Mouse (Mus musculus) macrophage (primary cell): ENCODE results near the gene Xrra1. TPM values are rescaled to one million over a fixed set of nuclear protein-coding genes. Genes with fewer than 3 reads are reported as not detected.

Experiments used
- H3K27ac ChIP-seq: fragments of 350-480 bp; formaldehyde crosslinking; 2 replicates; pipeline ENCODE4 v1.9.0; 2021
- H3K36me3 ChIP-seq: fragments of 350-480 bp; formaldehyde crosslinking; 2 replicates; pipeline ENCODE4 v1.9.0; 2021; ENCODE audit errors: inconsistent target
- H3K4me3 ChIP-seq: fragments of 350-480 bp; formaldehyde crosslinking; 2 replicates; pipeline ENCODE4 v1.9.0; 2021; ENCODE audit errors: inconsistent target
- H3K79me2 ChIP-seq: fragments of 350-480 bp; formaldehyde crosslinking; 2 replicates; pipeline ENCODE4 v1.9.0; 2021; ENCODE audit errors: inconsistent target
- WGBS: methylation state at CpG from one replicate; pipeline ENCODE4 v1.1.7; 2026; ENCODE audit warnings: inconsistent platforms; ENCODE audit not compliant: missing documents; 5-methylcytosine and 5-hydroxymethylcytosine counted together
- polyA plus RNA-seq: library from polyadenylated mRNA; stranded (reverse); fragments of 250-400 nt; gene quantifications from 3 replicates; pipeline ENCODE4 v1.2.4, GENCODE M21; 2018; ENCODE audit warnings: inconsistent platforms

Gene Xrra1
- polyA plus RNA-seq, 1 experiment from 2014 or later = 0.11 TPM

DNA sequence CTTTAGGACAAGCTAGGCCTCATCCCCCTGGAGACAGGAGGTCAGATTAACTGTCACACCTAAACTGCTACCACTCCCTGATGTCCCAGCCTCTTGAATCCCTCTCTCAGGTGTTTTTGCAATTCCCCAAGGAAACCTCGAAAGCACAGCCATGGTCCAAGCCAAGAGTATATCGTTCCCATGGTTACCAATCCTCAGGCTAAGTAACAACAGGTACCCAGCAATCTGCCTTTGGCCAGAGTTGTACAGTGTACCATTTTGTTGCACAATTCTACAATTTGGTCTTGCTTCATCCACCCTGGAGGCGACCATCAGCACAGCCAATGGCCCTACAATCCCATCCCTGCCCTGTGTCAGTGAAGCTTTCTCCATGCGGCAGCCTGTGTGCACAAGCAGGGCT lies 38.0 kb downstream of the Xrra1 start:
- Histone ChIP-seq H3K36me3 (no peaks in the 10 kb centered on the region), H3K27ac (no peak overlapping the region), H3K4me3 (no peak overlapping the region), H3K79me2 (no peaks in the 10 kb centered on the region)
- WGBS = 88% methylated on average over 4 of the region's 4 CpGs

GRCm38 (mm10) chr7:99902208-99902607 lies 43.3 kb downstream of the Xrra1 start:
- WGBS = 82% methylated on average over 4 of the region's 4 CpGs
- Histone ChIP-seq H3K4me3 (no peak overlapping the region), H3K79me2 (no peaks in the 10 kb centered on the region), H3K36me3 (no peaks in the 10 kb centered on the region), H3K27ac (no peak overlapping the region)

- Histone ChIP-seq H3K27ac (no peak overlapping the region), H3K36me3 (no peaks in the 10 kb centered on the region), H3K79me2 (no peaks in the 10 kb centered on the region), H3K4me3 (no peak overlapping the region)
- 92% methylated on average over 11 of the region's 11 CpGs for WGBS
Measured at GRCm38 (mm10) chr7:99902918-99903665, 44.2 kb downstream of the Xrra1 start.

DNA sequence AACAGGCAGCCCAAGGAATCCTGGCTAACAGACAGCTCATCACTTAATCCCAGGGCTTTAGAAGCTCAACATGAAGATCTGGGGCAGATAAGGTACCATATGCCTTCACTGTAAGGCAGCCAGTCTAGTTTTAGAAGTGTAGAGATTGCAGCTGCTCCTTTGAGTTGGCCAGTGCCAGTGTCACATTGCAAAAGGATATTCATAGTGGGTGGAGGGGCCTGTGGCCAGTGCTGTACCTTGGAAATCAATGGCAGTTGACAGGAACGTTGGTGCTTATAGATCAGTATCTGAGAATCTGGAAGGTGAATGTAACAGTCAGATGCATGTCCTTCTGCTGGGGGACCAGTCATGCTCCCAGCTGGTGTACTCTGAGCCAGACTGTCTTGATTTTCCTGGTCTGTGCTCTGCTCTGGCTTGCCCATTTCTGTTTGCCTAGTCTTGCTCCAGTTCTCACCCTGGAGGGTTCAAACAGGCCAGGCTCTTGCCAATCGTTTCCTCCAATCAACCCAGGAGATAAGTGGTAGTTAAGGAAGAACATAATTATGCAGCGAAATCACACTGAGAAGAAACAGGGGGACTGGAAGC lies 45.6 kb downstream of the Xrra1 start:
- Histone ChIP-seq H3K79me2 (no peaks in the 10 kb centered on the region), H3K27ac (no peak overlapping the region), H3K4me3 (no peak overlapping the region), H3K36me3 (no peaks in the 10 kb centered on the region)
- WGBS = 63% methylated on average over 3 of the region's 3 CpGs

GRCm38 (mm10) chr7:99906346-99906745 lies 47.4 kb downstream of the Xrra1 start:
- no peak overlapping the region for H3K4me3 ChIP-seq
- WGBS = 100% methylated on average over 3 of the region's 3 CpGs
- peak overlapping the region; percentile 8; the same call in 1 of the 2 replicates for H3K27ac ChIP-seq
- H3K79me2 ChIP-seq = no peaks in the 10 kb centered on the region
- no peaks in the 10 kb centered on the region for H3K36me3 ChIP-seq

DNA sequence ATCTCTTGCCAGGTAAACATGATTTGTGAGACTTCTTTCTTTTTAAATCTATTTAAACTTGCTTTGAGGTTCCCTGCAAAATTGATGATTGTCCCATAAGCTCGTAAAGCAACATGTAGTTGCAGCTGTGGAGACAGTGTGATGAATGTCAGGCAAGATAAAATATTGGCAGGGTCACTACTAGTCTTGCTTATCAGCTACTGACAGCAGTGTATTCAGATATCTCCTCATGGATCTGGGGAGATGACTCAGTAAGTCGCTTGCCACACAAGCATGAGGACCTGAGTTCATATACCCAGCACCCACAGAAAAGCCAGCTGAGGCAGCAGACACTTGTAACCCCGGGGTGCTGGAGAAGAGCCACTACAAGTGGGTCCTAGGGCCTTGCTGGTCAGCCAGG lies 48.5 kb downstream of the Xrra1 start:
- WGBS = 70% methylated on average over 3 of the region's 3 CpGs
- no peak overlapping the region for H3K4me3 ChIP-seq
- H3K36me3 ChIP-seq = no peaks in the 10 kb centered on the region
- no peaks in the 10 kb centered on the region for H3K79me2 ChIP-seq
- 0 out of 2 replicates have a peak overlapping the region, but pooled peaks have one; percentile 1 for H3K27ac ChIP-seq

DNA sequence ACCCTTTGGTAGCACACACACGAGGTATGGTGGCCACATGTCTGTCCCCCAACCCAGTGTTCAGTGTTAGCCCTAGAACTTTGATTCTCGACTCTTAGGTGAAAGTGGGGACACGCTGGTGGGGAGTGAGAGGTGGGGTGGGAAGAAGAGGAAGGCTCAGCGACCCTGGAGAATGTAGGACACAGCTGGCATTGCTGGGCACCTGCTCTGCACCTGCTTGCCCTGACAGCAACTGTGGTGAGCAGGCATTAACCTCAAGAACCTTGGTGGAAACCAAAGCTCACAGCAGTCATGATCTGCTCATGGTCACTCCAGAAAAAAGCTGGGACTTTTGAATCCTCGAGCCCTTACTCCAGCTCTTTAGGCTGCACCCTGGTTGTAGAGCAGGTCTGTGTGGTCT lies 52.1 kb downstream of the Xrra1 start:
- Histone ChIP-seq H3K27ac (no peak overlapping the region), H3K36me3 (no peaks in the 10 kb centered on the region), H3K79me2 (no peaks in the 10 kb centered on the region), H3K4me3 (no peak overlapping the region)
- 79% methylated on average over 5 of the region's 5 CpGs for WGBS

- Histone ChIP-seq H3K79me2 (no peaks in the 10 kb centered on the region), H3K4me3 (no peak overlapping the region), H3K36me3 (no peaks in the 10 kb centered on the region), H3K27ac (no peak overlapping the region)
- 89% methylated on average over 10 of the region's 10 CpGs for WGBS
Measured at GRCm38 (mm10) chr7:99914316-99914715, 55.4 kb downstream of the Xrra1 start.

- Histone ChIP-seq H3K4me3 (no peak overlapping the region), H3K79me2 (no peaks in the 10 kb centered on the region), H3K36me3 (no peaks in the 10 kb centered on the region; the same call in 1 of the 2 replicates), H3K27ac (no peak overlapping the region)
- WGBS = 88% methylated on average over 2 of the region's 2 CpGs
Measured at GRCm38 (mm10) chr7:99915511-99915910, 56.6 kb downstream of the Xrra1 start.

DNA sequence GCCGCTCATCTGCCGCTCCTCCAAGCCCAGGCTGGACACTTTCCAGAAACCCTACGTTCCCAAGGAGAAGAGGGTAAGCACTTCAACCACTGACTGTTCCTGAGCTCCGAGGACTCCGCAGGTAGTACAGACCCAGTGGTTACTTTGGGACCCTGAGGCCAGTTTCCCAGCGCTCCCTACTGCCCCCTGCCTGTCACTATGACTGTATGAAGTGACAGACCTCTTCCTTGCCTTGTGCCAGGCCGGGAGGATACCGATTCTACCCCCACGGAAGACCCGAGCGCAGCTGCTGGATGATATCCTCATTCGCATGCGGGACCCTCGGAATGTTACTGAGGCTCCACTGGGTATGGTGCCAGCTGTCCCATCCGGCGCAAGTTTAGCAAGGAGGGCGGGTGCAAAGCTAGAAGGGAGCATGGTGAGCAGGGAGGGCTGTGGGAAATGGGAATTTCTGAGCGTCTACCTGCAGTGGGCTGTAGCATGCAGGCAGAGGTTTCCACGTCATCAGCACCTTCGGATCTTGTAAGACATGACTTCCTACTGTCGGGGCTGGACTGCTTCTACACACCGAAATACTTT lies 57.9 kb downstream of the Xrra1 start:
- 14% methylated on average over 22 of the region's 22 CpGs for WGBS
- Histone ChIP-seq H3K36me3 (no peaks in the 10 kb centered on the region; the same call in 1 of the 2 replicates), H3K4me3 (no peak overlapping the region; the same call in 1 of the 2 replicates), H3K79me2 (no peaks in the 10 kb centered on the region), H3K27ac (no peak overlapping the region)

GRCm38 (mm10) chr7:99917320-99917844 lies 58.5 kb downstream of the Xrra1 start:
- no peaks in the 10 kb centered on the region; the same call in 1 of the 2 replicates for H3K36me3 ChIP-seq
- WGBS = 5% methylated on average over 35 of the region's 36 CpGs
- H3K79me2 ChIP-seq = no peaks in the 10 kb centered on the region
- H3K4me3 ChIP-seq = no peak overlapping the region; the same call in 1 of the 2 replicates
- no peak overlapping the region for H3K27ac ChIP-seq

- Histone ChIP-seq H3K36me3 (peaks cover 16% of the 10 kb centered on the region), H3K79me2 (no peaks in the 10 kb centered on the region), H3K4me3 (no peak overlapping the region), H3K27ac (no peak overlapping the region)
- 100% methylated on average over 2 of the region's 2 CpGs for WGBS
Measured at GRCm38 (mm10) chr7:99919164-99919563, 60.2 kb downstream of the Xrra1 start.

DNA sequence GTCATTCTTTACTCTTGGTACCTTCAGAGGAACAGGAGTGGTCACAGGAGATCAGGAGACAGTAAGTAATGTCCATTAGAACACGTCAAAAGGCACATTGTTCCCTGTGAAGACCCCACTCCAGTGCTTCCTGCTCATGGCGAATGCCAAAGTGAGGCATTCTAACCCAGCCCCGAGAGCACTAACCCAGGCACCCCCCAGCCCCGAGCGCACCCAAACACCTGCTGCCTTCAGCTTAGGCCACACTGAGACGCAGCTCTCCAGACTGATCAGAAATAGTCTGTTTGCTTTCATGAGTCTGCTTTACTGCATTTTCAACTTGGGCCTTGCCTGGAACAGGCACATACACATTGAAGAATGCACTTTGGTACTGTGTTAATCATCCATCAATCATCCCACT lies 61.1 kb downstream of the Xrra1 start:
- H3K27ac ChIP-seq = no peak overlapping the region
- H3K4me3 ChIP-seq = no peak overlapping the region
- H3K36me3 ChIP-seq = peaks cover 24% of the 10 kb centered on the region
- no peaks in the 10 kb centered on the region for H3K79me2 ChIP-seq
- 84% methylated on average over 6 of the region's 6 CpGs for WGBS

DNA sequence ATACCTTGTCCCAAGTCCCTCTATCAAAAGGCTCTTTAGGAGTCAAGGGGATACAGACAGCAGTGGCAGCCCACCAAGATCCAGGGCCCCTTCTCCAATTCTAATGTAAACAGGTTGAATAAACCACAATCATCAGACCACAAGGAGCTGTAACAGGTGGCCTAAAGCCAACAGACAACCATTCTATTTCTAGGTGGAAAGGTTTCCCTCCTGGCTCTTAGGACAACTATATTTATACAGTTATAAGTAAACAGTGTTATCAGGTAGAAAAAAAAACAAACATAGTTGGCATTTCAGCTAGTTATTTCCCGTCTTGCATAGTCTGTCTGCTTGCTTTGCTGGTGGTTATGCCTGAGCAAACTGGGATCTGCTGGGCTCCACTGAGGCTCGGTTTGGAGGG lies 61.5 kb downstream of the Xrra1 start:
- Histone ChIP-seq H3K4me3 (no peak overlapping the region), H3K27ac (no peak overlapping the region), H3K79me2 (no peaks in the 10 kb centered on the region), H3K36me3 (peaks cover 29% of the 10 kb centered on the region)
- WGBS = 96% methylated on average over 2 of the region's 2 CpGs
